Mouse (Mus musculus) adrenal gland, adult 2 months (tissue): Measurements from ENCODE around the gene Arhgef15. TPM values are rescaled to one million over a fixed set of nuclear protein-coding genes. Genes with fewer than 3 reads are reported as not detected.
"Not testable (repeated sequence)": the region's sequence is repeated elsewhere in the genome, so short reads cannot be mapped to it uniquely, and the experiment has no call there.

Source experiments
- DNase-seq: peaks from one replicate; pipeline ENCODE4 v3.0.0; 2021
- polyA plus RNA-seq: library from polyadenylated mRNA; depleted of rRNA; stranded (reverse); fragments of >200 nt; gene quantifications from 2 replicates; pipeline ENCODE4 v1.2.3, GENCODE M21; 2012
- total RNA-seq, 2 experiments: library from RNA; stranded (reverse); gene quantifications; 2 replicates each; pipeline ENCODE4 v1.2.3; 2021

Gene Arhgef15
- total and polyA plus RNA-seq, 3 experiments, result 15.2 to 133 (median 21.6) TPM

DNA sequence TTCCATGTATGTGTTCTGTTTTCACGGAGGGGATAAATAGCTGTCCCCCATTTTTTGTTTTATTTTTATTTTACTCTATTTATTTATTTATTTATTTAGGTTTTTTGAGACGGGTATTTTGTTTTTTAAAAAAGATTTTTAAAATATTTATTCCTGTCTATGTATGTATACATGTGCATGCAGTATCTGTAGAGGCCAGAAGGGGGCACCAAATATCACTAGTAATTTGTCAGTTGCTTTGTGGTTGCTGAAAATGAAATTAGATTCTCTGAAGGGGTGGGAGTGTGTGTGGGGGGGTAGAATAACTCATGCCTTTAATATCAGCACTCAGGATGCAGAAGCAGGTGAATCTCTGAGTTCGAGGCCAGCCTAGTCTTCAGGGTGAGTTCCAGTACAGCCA lies 8.6 kb upstream of the Arhgef15 start:
- DNase-seq, result peak; percentile 40

DNA sequence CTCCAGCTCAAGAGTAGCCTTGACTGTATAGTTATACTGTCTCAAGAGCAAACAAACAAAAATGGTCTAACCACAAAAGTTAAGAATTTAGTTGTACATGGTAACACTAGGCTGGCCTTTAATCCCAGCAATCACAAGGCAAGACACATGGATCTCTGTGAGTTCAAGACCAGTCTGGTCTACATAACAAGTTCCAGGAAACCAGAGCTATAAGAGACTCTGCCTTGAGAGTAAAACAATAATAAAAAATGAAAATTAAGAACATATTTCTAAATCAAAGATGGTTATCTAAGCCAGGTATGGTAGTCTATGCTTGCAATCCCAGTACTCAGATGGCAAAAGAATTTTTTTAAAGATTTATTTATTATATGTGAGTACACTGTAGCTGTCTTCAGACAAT lies 7.8 kb upstream of the Arhgef15 start:
- DNase-seq, result no peak

DNA sequence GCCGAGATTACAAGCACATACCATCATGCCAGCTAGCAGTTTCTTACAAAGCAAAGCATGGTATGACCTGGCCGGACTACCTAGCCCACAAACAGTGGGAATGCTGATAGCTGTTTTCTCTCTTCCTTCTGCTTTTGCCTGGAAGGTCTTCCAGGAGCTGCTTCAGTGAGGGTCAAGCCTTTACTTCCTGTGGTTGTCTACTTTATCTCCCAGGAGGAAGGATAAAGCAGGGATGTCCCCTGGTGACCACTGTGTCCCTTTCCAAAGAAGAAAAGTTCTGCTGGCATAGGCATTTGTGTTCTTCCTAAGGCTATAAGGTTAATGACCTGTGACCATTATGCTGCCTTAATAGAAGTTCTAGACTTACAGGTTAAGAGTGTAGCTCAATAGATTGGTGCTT lies 6.1 kb upstream of the Arhgef15 start:
- no peak for DNase-seq

DNA sequence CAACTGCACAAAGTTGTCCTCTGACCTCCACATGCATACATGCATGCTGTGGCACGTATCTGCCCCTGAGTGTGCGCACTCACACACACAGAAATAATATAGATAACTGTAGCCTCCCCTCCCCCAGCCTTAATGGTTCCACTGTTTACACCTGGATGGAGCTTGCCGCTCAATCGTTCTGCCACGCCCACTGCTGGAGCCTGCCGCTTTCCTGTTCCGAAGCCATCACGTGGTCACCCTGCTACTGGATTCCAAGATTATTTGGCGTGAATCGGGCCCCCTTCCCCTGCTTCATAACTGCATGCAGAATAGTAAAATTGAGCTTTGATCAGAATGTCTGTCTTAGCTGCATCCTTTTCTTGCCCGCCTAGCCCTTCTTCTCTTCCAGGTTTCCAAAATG lies 4.9 kb upstream of the Arhgef15 start:
- DNase-seq, result not testable (repeated sequence)

DNA sequence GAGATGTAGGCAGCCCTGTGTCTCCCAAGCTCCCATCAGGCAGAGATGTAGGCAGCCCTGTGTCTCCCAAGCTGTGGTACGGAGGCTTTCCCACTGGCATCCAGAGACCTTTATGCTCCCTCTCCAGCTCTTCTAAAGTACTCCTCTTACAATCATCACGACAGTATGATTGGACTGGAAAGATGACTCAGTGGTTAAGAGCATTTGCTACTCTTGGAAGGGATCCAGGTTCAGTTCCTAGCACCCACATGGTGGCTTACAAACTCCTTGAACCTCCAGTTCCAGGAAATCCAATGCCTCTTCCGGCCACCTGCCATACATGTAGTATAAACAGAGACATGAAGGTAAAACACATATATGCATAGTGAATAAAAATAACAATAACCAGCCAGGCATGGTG lies 4.3 kb upstream of the Arhgef15 start:
- no peak for DNase-seq

DNA sequence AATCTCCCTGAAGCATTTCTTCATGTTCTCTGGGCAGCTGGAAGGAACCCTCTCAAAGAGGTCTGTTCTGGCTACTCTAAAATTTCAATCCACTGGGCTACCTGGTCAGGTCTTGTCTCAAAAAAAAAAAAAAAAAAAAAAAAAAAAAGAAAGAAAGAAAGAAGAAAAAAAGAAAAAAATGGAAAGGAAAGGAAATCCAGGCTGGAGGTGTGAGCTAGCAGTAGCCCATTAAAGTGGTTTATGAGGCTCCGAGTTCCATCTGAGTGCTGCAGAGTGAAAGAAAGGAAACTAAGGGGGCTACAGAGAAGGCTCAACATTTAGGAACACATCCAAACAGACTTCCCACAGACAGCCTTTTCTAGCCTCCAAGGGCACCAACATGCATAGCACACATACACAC lies 691 bp upstream of the Arhgef15 start:
- DNase-seq, result no peak

DNA sequence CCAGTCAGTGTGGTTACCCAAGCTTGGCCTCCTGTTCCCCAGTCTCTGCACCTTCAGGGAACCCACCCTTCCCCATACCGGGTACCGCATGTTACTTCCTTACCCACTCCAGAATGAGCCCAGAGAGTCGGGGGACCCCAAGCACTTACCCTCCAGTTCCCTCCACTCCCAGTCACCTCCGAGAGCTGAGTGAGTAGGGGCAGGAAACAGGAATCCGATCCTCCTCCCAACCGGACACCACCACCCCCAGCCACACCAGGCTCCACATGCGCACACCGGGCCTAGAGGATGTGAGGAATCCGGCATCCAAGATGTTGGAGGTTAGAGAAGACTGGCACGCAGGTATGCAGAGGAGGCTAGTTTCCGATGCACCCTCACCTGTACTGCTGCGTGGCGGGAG lies 583 bp downstream of the Arhgef15 start:
- peak; percentile 50 for DNase-seq

DNA sequence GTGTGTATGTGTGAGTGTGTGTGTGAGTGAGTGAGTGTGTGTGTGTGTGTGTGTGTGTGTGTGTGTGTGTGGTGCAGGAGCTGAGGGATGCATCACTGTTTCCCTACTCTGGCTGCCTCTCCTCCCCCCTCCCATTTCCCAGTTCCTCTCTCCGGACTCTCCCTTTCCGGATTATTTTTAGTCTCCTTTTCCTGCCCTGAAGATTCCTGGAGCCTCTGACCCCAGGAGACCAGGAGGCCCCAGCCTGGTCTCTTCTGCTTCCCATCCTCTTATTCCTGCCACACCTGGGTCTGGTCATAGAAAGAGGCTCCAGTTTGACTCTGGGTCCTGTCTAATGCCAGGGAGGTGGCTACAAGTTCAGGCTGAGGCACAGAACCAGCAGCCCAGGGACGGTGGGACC lies 1.2 kb downstream of the Arhgef15 start:
- DNase-seq, result no peak

DNA sequence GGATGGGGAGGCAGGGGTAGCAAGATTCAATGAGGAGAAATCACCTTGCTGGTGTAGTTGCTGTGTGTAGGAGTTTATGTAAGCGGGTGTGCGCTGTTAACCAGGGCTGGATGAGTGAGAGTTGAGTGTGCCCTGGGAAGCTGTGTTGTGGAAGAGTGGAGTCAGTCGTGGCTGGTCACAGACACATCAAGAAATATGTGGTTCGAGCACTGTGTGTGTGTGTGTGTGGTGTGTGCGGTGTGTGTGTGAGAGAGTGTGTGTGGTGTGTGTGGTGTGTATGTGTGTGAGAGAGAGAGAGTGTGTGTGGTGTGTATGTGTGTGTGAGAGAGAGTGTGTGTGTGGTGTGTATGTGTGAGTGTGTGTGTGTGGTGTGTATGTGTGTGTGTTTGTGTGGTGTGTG lies 1.8 kb downstream of the Arhgef15 start:
- DNase-seq, result no peak

DNA sequence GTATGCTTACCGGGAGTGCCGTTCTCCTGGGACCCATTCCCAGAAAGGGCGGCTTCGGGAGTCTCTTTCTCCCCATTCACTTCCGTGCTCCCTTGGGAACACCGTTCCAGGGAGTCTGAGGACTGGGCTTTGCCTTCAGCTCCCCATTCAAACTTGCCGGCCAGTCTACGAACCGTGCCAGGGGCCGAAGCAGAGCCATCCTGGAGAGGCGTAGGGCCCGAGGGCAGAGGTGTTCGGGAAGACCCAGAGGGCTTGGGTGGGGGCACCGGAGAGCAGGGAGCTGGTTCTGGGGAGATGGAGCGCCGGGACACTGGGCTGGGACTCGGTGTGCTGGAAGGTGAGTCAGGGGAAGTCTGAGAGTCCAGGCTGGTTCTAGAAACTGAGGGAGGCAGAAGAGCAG lies 2.9 kb downstream of the Arhgef15 start:
- no peak for DNase-seq

DNA sequence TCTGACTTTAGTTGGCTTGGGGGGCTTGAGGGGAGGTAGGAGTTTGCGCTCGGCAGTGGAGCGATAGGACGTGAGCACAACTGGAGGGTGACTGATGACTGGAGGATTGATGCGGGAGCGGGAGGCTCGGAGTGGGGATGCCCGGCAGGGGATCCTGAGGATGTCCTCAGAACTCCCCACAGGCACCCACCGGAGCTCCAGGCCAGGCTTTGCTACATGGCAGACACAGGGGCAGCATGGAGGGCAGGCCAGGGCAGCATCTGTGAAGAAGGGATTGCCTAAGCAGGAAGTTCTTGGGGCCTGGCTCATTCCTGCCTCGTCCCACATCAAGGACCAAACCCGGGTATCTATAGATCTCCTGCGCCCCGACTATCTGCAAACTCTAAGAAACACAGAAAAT lies 3.4 kb downstream of the Arhgef15 start:
- no peak for DNase-seq

DNA sequence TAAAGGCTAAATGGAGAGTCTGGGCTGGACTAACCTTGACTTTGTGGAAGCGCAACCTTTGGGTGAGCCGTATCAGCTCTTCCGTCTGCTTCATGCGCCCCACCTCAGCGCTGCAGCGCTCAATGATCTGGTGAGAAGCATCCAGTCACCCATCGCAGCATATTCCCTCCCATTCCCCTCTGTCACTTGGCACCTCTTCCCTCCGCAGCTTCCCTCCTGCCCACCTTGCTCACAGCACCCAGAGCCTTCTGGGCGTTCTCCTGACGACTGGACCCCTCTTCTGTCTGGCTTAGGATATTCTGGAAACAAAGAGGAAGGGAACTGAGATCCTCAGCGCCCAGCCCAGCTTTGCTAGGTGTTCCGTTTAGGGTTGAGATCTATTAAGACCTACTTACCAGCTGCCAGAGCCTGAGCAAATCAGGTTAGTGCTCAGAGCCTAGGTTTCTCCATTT lies 9.7 kb downstream of the Arhgef15 start:
- DNase-seq, result no peak

DNA sequence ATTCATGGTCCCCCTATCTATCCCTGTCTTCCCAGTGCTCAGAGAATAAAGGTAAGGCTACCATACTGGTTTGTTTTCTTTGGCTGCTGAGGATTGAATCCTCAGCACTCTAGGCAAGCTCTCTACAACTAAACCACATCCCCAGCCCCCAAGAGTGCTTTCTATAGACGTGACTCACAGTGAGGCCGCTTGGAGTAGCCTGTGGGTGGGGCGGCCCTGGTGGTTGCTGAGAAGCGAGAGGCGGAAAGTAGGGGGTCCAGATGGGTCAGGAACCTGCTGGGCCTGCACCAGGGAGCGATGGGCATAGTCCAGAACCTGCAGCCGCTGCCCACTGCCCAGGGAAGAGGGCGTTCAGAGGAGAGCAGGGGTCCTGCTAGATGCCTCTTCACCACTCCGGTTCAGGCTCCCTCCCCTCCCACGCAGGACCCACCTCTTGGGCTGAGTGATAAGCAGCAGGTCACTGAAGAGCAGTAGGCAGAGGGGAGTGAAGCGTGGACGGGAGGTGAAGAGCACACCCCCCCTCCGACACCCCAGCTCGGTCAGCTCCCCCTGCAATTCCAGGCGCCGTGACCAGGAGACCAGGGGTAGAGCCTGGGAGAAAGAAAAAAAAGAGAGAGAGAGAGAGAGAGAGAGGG lies 10.4 kb downstream of the Arhgef15 start:
- no peak for DNase-seq

DNA sequence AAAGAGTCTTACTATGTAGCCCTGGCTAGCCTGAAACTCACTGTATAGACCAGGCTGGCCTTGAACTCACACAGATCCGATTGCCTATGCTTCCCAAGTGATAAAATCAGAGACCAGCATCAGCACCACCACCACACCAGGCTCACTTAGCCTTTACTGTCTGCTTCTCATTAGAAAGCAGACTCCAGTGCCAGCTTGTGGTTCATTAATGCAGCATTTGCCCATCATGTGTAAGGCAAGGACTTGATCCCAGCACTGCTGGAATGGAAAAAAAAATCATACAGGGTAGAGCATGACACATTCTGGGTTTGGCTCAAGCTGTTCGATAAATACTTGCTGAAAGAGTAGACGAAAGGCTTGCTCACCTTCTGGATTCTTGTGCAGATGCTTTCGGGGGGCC lies 11.3 kb downstream of the Arhgef15 start:
- DNase-seq, result no peak

DNA sequence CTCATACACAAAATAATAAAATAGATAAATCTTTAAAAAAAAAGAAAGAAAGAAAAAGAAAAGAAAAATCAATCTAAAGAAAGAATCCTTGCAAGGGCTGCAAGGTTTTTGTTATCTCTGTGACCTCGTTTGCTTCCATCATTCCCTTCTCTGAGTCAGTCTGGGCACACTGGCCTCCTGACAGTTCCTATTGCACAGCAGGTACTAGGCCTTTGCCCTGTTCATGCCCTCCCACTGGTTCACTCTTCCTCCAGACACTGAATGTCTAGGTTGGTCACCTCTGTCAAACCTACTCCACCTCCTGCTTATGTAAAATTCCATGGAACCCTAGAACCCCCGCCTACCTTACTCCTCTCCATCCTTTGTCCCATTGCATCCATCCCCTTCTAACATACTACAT lies 12.0 kb downstream of the Arhgef15 start:
- peak; percentile 54 for DNase-seq

DNA sequence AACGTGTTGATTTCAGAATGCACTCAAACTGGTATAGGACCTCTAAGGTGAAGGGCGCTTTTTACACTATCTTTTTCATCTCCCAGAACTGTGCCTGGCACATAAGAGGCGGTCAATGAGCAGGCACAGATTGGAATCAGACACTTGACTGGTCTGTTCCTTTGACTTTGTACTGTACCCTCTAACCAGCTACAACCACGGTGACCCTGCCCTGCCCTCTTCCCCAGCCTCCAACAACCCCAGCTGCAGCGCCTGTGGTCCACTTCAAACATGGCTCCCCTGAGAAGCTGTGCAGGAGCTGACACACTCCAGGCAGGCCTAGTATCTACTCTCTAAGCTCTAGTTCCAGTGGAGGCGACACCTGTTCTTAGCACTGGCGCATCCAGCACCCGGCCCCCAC lies 14.5 kb downstream of the Arhgef15 start:
- no peak for DNase-seq

DNA sequence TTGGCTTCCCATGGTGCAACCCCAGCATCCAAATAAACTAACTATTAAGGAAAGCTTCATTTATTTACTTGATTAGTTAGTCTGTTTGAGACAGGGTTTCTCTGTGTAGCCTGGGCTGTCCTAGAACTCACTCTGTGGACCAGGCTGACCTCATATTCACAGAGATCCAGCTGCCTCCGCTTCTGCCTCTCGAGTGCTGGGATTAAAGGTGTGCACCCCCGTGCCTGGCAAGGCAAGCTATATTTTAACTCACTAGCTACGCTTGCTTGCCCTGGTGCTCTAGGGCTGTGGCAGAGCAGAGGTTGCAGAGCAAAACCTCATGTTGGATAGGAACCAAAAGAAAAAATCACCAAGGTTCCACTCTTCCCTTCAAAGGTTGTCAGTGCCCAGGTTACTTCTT lies 16.8 kb downstream of the Arhgef15 start:
- DNase-seq, result no peak

DNA sequence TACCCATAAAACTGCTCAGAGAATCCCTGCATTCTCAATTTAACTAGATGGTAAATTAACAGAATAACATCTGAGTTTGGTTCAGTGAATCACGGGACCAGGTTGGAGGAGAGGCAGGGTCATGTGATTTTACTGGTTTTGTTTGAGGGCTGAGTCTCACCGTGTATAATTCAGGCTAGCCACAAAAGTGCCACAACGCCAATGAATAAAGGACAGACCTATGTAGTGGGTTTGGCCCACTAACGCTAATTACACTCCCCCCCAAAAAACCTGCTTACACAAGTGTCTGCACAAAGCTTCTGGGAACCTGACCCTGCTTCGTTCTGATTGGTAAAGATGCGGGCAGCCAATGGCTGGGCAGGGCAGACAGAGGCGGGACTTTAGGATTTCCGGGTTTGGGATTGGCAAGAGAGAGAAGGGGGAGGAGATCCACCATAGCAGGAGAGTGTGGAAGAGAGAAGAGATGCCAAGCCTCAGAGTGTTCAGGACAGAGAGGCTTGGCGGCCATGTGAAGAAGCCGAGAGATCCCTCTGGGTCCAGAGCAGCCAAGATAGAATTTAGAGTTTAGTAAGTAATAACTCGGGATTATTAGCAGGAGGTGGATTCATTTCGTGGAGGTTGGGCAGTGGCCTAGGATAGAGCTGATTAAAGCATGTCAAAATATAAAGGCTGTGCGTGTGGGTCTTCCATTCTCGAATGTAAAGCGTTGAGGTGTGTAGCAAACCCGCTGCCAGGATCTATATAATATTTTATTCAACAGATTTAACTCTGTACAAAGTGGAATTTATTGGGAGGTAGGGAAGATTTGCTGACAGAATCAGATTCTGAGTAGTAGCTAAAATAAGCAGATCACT lies 17.6 kb downstream of the Arhgef15 start:
- peak; percentile 93 for DNase-seq

DNA sequence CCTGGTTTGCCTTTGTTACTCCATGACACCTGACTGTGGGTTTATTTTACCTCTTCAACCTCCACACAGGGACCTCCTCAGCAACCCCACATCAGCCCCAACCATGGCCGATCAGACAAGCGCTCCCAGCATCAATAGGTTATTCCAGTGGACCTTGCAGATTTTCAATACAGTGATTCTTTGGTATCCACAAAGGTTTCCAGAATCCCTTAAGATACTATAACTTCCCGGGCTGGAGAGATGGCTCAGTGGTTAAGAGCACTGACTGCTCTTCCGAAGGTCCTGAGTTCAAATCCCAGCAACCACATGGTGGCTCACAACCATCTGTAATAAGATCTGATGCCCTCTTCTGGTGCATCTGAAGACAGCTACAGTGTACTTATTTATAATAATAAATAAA lies 20.3 kb downstream of the Arhgef15 start:
- DNase-seq, result not testable (repeated sequence)

DNA sequence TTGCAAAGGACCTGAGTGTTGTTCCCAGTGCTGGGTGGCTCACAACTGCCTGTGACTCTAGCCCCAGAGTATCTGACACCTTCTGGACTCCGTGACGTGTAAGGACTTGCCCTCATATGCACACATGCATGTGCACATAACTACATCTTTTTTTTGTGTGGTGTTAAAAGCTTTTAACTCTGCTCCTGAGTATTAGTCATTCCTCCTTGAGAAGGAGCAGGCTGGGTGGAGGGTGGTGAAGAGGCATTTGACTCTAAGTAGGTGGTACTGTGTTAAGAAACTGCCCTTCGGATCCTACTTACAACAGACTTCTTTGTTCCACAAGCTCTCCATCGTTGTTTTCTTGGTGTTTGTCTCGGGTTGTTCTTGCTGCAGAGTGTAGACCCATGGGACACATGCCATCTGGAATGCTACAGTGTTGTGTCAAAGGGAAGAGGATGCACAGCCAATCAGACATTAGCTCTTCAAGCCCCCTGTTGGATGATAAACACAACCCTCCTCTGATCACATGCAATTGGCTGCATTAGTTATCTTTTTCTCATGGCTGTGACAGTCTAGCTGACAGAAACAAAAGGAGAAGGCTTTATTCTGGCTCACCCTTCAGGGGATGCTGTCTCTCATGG lies 23.3 kb downstream of the Arhgef15 start:
- no peak for DNase-seq

DNA sequence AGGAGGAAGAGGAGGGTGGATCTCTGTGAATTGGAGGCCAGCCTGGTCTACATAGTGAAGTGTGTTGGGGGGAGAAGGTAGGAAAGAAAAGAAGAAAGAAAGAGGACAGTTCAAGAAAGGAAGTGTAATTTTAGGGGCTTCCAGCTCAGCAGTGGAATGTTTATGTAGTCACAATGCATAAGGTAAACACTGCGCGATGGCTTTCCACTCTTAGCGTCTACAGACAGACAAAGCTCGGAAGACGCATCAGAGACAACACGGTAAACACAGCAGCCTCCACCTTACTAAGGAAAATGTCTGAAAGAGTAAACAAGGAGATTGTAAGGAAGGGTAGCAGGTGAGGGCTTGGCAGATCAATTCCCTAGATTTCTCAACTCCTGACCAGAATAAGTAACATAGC lies 27.3 kb downstream of the Arhgef15 start:
- no peak for DNase-seq

DNA sequence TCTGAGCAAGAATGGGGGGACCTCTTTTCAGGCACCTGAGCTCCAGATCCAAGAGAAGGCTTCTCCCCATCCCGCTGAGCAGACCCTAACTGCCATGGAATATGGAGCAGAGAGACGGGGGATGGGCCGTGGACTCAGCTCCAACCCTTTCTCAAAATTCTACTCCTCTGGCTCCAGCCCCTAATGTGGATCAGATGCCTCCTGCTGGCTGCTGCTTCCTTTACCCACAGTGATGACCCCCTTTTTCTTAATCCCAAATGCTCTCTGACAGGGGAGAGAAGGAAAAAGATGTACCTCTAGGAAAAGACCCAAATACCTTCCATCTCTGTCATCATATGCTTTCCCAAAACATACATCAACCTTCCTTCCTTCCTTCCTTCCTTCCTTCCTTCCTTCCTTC lies 30.3 kb downstream of the Arhgef15 start, which contains the start of gene Odf4:
Odf4 (minus strand) TSS at position 101 of the 400 bp plus-strand sequence.
- no peak for DNase-seq

DNA sequence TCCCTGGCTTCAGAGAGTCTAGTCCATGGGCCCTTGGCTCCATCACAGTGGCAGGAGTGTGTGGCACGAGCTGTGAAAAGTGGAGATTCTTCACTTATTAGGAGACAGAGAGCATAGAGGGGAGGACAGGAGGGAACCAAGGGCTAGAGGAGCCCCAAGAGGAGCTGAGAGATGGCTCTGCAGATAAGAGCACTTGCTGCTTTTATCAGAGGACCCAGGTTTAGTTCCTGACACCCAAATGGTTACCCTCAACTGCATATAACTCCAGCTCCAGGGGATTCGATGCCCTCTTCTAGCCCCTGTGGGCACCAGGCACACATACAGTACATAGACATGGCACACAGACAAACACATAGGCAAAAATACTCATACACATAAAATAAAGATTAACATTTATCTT lies 32.5 kb downstream of the Arhgef15 start:
- DNase-seq, result no peak
